Mouse (Mus musculus) thymus, adult 2 months (tissue): Measurements from ENCODE around the gene 1700023F06Rik. TPM values are rescaled to one million over a fixed set of nuclear protein-coding genes. Genes with fewer than 3 reads are reported as not detected.
A peak's percentile ranks its signal among the peaks of the same experiment; 100 is the strongest.

Experiments
- DNase-seq: peaks from one replicate; pipeline ENCODE4 v3.0.0; 2021
- H3K27ac ChIP-seq: fragments of 200-500 bp; 2 replicates; pipeline ENCODE4 v1.5.1; 2012; ENCODE audit warnings: low read length, control low read depth; ENCODE audit not compliant: control insufficient read depth, insufficient read depth
- H3K27me3 ChIP-seq: fragments of 200-500 bp; 2 replicates; pipeline ENCODE4 v1.6.1; 2012; ENCODE audit warnings: mild to moderate bottlenecking, low read length, moderate library complexity, mixed read lengths; ENCODE audit not compliant: control insufficient read depth, insufficient read depth
- H3K36me3 ChIP-seq: fragments of 200-500 bp; 2 replicates; pipeline ENCODE4 v1.6.1; 2012; ENCODE audit warnings: mild to moderate bottlenecking, low read length, moderate library complexity; ENCODE audit not compliant: control insufficient read depth, insufficient read depth
- H3K4me1 ChIP-seq: fragments of 200-500 bp; replicated peaks from 2 replicates; pipeline ENCODE4 v1.6.1; 2012; ENCODE audit warnings: low read length; ENCODE audit not compliant: control insufficient read depth, insufficient read depth
- H3K4me3 ChIP-seq: fragments of 200-500 bp; 2 replicates; pipeline ENCODE4 v1.5.1; 2012; ENCODE audit warnings: mild to moderate bottlenecking, low read length, control low read depth, moderate library complexity; ENCODE audit not compliant: control insufficient read depth, insufficient read depth
- CTCF ChIP-seq: fragments of 200-500 bp; IDR thresholded peaks from 2 replicates; pipeline ENCODE4 v1.5.1; 2012; ENCODE audit warnings: mild to moderate bottlenecking, control low read depth, low read length, moderate library complexity, borderline replicate concordance; ENCODE audit not compliant: control insufficient read depth, poor library complexity, insufficient read depth; ENCODE audit errors: extremely low read depth
- POLR2A ChIP-seq: fragments of 200-500 bp; IDR thresholded peaks from 2 replicates; pipeline ENCODE4 v1.6.1; 2012; ENCODE audit warnings: mild to moderate bottlenecking, low read length, control low read depth, moderate library complexity; ENCODE audit not compliant: control insufficient read depth, poor library complexity, insufficient read depth; ENCODE audit errors: extremely low read depth
- WGBS: fragments of 180-500 bp; shearing (Covaris S2); methylation state at CpG from one replicate; pipeline ENCODE4 v1.1.7; 2018; 5-methylcytosine and 5-hydroxymethylcytosine counted together
- polyA plus RNA-seq: library from polyadenylated mRNA; depleted of rRNA; stranded (reverse); fragments of >200 nt; gene quantifications from 2 replicates; pipeline ENCODE4 v1.2.3, GENCODE M21; 2012

The 1700023F06Rik gene
- polyA plus RNA-seq, 1 experiment, result 0.35 TPM

- peaks cover 99% of the 10 kb centered on the region for H3K36me3 ChIP-seq
- H3K4me3 ChIP-seq, result no peak overlapping the region
- H3K4me1 ChIP-seq, result no peaks in the 10 kb centered on the region
- no peak for DNase-seq
- TF ChIP-seq POLR2A (no peak), CTCF (no peak)
- no peak overlapping the region for H3K27ac ChIP-seq
- 96% methylated on average over 9 of the region's 9 CpGs for WGBS
- H3K27me3 ChIP-seq, result no peaks in the 10 kb centered on the region
Measured at GRCm38 (mm10) chr11:103193825-103194168, 14.6 kb downstream of the 1700023F06Rik start.

DNA sequence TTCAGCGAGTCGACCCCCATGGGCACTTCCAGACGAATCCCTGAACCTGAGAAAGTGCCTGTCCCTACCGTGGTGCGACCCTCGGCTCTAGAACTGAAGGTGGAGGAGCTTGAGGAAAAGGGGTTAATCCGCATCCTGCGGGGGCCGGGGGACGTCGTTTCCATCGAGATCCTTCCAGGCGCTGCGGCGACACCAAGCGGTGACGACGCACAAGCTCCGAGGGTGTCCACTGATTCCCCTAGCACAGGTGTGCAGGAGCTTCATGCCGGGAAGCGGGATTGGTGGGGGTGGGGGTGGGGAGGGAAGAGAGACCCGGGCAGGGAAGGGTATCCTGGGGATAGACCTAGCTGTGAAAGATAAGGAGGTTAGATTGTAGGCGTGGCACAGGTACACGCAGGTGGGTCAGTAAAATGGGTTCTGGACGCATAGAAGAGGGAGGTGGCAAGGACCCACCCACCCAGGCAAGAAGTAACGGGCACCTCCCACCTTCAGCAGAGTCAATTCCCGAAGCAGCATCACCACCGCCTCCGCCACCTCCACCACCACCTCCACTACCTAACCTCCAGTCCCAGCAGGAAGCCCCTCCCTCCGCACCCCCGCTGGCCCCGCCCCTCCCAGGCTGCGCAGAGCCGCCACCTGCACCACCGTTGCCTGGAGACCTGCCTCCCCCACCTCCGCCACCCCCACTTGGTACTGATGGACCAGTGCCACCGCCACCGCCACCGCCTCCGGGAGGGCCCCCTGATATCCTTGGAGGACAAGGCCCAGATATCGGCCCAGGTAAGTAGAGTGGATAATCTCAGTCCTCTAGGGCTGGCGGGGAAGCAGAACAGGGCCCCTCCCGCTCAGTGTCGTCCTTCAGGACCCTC lies 15.2 kb downstream of the 1700023F06Rik start:
- no peak for DNase-seq

DNA sequence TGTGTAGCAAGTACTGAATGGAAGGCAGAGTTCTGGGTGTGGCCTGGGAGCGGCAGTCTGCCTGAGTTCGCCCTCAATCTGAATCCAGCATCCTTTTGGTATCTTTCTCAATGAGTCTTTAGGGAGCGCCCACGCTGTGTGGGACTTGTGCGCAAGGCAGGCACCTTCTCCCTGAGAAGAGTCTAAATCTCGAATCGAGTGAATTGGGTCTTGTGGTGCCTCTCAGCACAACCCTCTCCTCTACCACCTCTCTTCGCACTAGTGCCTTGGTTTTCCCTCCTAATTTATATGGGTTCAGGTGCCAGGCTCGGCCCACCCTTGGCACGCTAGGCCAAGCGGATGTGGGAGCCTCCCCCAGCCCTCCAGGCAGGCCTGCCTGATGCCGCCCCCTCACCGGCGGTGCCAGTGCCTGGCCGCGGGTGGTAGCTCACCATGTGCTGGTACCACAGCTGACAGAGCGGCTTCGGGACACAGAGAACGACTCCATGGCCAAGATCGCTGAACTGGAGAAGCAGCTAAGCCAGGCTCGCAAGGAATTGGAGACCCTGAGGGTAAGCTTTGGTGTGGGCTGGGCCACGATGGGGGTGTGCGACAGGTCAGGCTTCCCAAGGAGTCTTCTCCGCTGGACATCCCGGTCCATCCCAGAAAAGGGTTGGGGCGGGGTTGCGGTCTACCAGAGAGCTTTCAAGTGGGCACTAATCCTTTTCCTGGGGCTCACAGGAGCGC lies 16.0 kb downstream of the 1700023F06Rik start:
- Histone ChIP-seq H3K27ac (no peak overlapping the region), H3K4me1 (no peaks in the 10 kb centered on the region), H3K27me3 (no peaks in the 10 kb centered on the region), H3K4me3 (no peak overlapping the region), H3K36me3 (peaks cover 95% of the 10 kb centered on the region)
- WGBS, result 89% methylated on average over 28 of the region's 28 CpGs
- TF ChIP-seq POLR2A, result no peak
- no peak for TF ChIP-seq CTCF
- DNase-seq, result no peak

More for the DNA sequence above, 15.2 kb downstream of the 1700023F06Rik start:
- 93% methylated on average over 44 of the region's 44 CpGs for WGBS
- peaks cover 95% of the 10 kb centered on the region for H3K36me3 ChIP-seq
- TF ChIP-seq POLR2A (no peak), CTCF (no peak)
- no peaks in the 10 kb centered on the region for H3K27me3 ChIP-seq
- no peak overlapping the region for H3K27ac ChIP-seq
- H3K4me3 ChIP-seq, result no peak overlapping the region
- no peaks in the 10 kb centered on the region for H3K4me1 ChIP-seq

GRCm38 (mm10) chr11:103184891-103185290 lies 23.5 kb downstream of the 1700023F06Rik start:
- 80% methylated on average over 2 of the region's 2 CpGs for WGBS
- DNase-seq, result peak; percentile 56

DNA sequence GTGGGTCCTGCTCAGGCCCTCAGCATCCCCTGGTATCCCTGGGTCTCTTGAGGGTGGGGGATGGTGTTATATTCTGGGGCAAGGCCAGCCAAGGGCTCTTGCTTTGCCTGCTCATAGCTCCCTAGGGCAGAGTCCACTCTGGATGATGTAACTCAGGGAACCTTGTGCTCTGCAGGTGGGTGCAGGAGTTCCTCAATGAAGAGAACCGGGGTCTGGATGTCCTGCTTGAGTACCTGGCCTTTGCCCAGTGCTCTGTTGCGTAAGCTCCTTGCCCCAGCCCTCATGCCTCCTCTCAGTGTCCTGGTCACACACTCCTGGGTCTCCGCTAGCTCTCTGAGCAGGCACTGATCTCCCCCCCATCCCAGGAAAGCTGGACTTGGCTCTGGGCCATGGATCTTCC lies 26.4 kb downstream of the 1700023F06Rik start:
- H3K27me3 ChIP-seq, result no peaks in the 10 kb centered on the region

More at GRCm38 (mm10) chr11:103184891-103185290, 23.5 kb downstream of the 1700023F06Rik start:
- Histone ChIP-seq H3K36me3 (peaks cover 67% of the 10 kb centered on the region), H3K4me1 (no peaks in the 10 kb centered on the region), H3K4me3 (no peak overlapping the region), H3K27me3 (no peaks in the 10 kb centered on the region), H3K27ac (no peak overlapping the region)
- no peak for TF ChIP-seq CTCF
- TF ChIP-seq POLR2A, result no peak

DNA sequence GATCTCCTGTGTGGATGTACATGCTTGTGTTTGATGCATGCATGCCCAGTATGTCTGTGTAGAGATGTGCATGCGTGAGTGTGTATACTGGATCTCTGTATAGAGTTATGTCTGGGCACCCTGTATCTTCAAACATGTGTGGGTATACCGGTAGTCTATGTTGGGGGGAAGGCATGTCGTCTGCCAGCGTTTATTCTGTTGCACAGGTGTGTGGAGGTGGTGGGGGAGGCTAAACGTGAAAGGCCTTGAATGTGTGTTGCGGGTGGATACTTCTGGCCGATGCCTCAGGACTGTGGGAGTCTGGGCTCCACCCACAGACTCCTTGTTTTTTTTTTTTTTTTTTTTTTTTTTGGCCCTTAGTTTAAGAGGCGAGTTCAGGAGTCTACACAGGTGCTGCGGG lies 27.0 kb downstream of the 1700023F06Rik start:
- H3K27me3 ChIP-seq, result no peaks in the 10 kb centered on the region
- 92% methylated on average over 9 of the region's 9 CpGs for WGBS
- no peak overlapping the region for H3K4me3 ChIP-seq
- H3K36me3 ChIP-seq, result peaks cover 40% of the 10 kb centered on the region
- no peak for DNase-seq
- H3K27ac ChIP-seq, result no peak overlapping the region
- TF ChIP-seq POLR2A (no peak), CTCF (no peak)
- H3K4me1 ChIP-seq, result peaks cover 23% of the 10 kb centered on the region

More for the DNA sequence above, 26.4 kb downstream of the 1700023F06Rik start:
- 96% methylated on average over 3 of the region's 3 CpGs for WGBS
- H3K36me3 ChIP-seq, result peaks cover 45% of the 10 kb centered on the region
- TF ChIP-seq POLR2A (no peak), CTCF (no peak)
- H3K4me1 ChIP-seq, result peaks cover 19% of the 10 kb centered on the region
- H3K4me3 ChIP-seq, result no peak overlapping the region
- H3K27ac ChIP-seq, result no peak overlapping the region
- DNase-seq, result no peak
